Mouse (Mus musculus) R1 (cell line): ENCODE data around the gene Tpsab1.

Source experiments
- DNase-seq: peaks from one replicate; pipeline ENCODE4 v3.0.0-alpha.2; 2018; ENCODE audit warnings: low read depth, low spot score

Gene Tpsab1

GRCm38 (mm10) chr17:25345462-25345861, at the start of gene Tpsab1:
Gene Tpsab1 (minus strand): TSS chr17:25345562.
- DNase-seq = no peak

- DNase-seq = no peak
These were observed 49.2 kb upstream of the Tpsab1 start for GRCm38 (mm10) chr17:25394526-25394925.

GRCm38 (mm10) chr17:25374011-25374410, 28.6 kb upstream of the Tpsab1 start:
- peak; percentile 20 for DNase-seq

GRCm38 (mm10) chr17:25372491-25372890, 27.1 kb upstream of the Tpsab1 start:
- DNase-seq = no peak

- no peak for DNase-seq
These were observed 23.6 kb upstream of the Tpsab1 start, which contains the start of gene Tpsg1 for GRCm38 (mm10) chr17:25368973-25369372. Gene Tpsg1 (plus strand): TSS chr17:25369273.

GRCm38 (mm10) chr17:25366005-25366404, 20.6 kb upstream of the Tpsab1 start, which contains the start of gene Tpsb2:
Gene Tpsb2 (plus strand): TSS chr17:25366305.
- DNase-seq = no peak

GRCm38 (mm10) chr17:25363726-25364125, 18.4 kb upstream of the Tpsab1 start:
- DNase-seq = peak; percentile 59

GRCm38 (mm10) chr17:25361291-25361690, 15.9 kb upstream of the Tpsab1 start:
- no peak for DNase-seq

GRCm38 (mm10) chr17:25341490-25341889, 3.9 kb downstream of the Tpsab1 start:
- DNase-seq = no peak

GRCm38 (mm10) chr17:25340003-25340402, 5.4 kb downstream of the Tpsab1 start:
- no peak for DNase-seq

- no peak for DNase-seq
These were observed 7.1 kb downstream of the Tpsab1 start for GRCm38 (mm10) chr17:25338218-25338617.

GRCm38 (mm10) chr17:25333943-25334342, 11.4 kb downstream of the Tpsab1 start:
- peak; percentile 85 for DNase-seq

- no peak for DNase-seq
These were observed 13.0 kb downstream of the Tpsab1 start for GRCm38 (mm10) chr17:25332321-25332720.

GRCm38 (mm10) chr17:25322930-25323329, 22.4 kb downstream of the Tpsab1 start:
- no peak for DNase-seq

- no peak for DNase-seq
These were observed 24.5 kb downstream of the Tpsab1 start for GRCm38 (mm10) chr17:25320819-25321218.

GRCm38 (mm10) chr17:25318354-25318753, 27.0 kb downstream of the Tpsab1 start, which contains the start of gene Prss29:
Gene Prss29 (plus strand): TSS chr17:25318654.
- no peak for DNase-seq

GRCm38 (mm10) chr17:25308346-25308745, 37.0 kb downstream of the Tpsab1 start, which contains the start of gene Prss28:
Gene Prss28 (plus strand): TSS chr17:25308646.
- no peak for DNase-seq

GRCm38 (mm10) chr17:25298094-25298493, 47.3 kb downstream of the Tpsab1 start, which contains the start of gene Prss34:
Gene Prss34 (plus strand): TSS chr17:25298394.
- no peak for DNase-seq

GRCm38 (mm10) chr17:25294111-25294510, 51.3 kb downstream of the Tpsab1 start:
- DNase-seq = no peak

GRCm38 (mm10) chr17:25293495-25293894, 51.9 kb downstream of the Tpsab1 start:
- DNase-seq = no peak
